Mouse (Mus musculus) hindbrain, embryonic 10.5 days (tissue): ENCODE results near the gene Zfand6. TPM values are rescaled to one million over a fixed set of nuclear protein-coding genes. Genes with fewer than 3 reads are reported as not detected.

Source experiments
- DNase-seq: peaks from one replicate; pipeline ENCODE4 v3.0.0-alpha.2; 2017; ENCODE audit warnings: low spot score
- H3K27ac ChIP-seq: fragments of 300-500 bp; sonication (generic); 2 replicates; pipeline ENCODE4 v1.5.1; 2016; ENCODE audit warnings: mild to moderate bottlenecking, moderate library complexity
- H3K27me3 ChIP-seq: fragments of 300-500 bp; sonication (generic); 2 replicates; pipeline ENCODE4 v1.6.1; 2016; ENCODE audit warnings: mild to moderate bottlenecking; ENCODE audit not compliant: poor library complexity, insufficient read depth, severe bottlenecking
- H3K36me3 ChIP-seq: fragments of 300-500 bp; sonication (generic); 2 replicates; pipeline ENCODE4 v1.6.1; 2016; ENCODE audit warnings: mild to moderate bottlenecking, moderate library complexity
- H3K4me1 ChIP-seq: fragments of 300-500 bp; sonication (generic); replicated peaks from 2 replicates; pipeline ENCODE4 v1.6.1; 2016; ENCODE audit warnings: mild to moderate bottlenecking
- H3K4me3 ChIP-seq: fragments of 300-500 bp; sonication (generic); 2 replicates; pipeline ENCODE4 v1.5.1; 2016; ENCODE audit warnings: mild to moderate bottlenecking, moderate library complexity
- H3K9me3 ChIP-seq: fragments of 300-500 bp; sonication (generic); 2 replicates; pipeline ENCODE4 v1.6.1; 2016; ENCODE audit warnings: mild to moderate bottlenecking, moderate library complexity
- WGBS: fragments of 180-500 bp; shearing (Covaris S2); methylation state at CpG from one replicate; pipeline ENCODE4 v1.1.7; 2016; 5-methylcytosine and 5-hydroxymethylcytosine counted together
- polyA plus RNA-seq: library from polyadenylated mRNA; unstranded; fragments of >200 nt; fragmentation: Nextera tagmentation; extraction: Ambion mirVana; gene quantifications from 2 replicates; pipeline ENCODE4 v1.2.1, GENCODE M21; 2016

Zfand6 gene
- 162 and 174 TPM in 2 replicates for polyA plus RNA-seq

DNA sequence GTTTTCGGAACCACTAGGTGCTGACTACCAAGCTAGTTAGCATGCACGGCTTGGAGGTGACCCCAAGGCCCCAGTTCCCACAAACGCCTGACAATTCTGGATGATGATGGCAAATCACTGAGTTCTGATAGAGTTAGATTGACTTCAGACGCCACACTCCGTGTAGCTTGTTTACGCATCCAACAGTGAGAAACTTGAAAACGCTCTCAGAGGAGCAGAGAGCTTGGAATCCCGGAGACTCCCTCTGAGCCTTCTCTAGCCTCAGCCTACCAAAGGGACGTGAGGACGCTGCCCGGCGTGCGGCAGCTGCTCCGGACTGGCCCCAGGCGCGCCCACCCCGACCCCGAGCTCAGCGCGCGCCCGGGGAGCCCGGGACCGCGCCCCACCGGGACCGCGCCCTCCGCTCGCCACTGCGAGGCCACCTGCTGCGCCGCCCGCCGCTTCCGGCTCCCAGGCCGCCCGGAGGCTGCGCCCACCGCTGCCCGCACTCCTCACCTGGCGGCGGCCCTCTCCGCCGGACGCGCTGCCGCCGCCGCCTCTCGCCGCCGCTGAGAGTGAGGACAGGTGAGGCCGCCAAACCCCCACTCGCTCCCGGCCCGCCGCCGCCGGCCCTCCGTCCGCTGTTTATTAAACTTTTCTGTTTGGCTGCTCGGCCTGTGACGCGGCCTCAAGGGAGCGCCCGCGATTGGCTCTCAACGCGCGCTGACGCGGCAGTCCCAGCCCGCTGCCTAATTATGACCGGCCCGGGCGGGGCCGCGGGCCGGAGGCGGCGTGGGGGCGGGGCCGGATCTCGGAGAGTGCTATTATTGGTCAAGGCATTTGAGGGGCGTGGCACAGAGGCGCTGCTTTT lies at the start of gene Zfand6:
Gene Zfand6 (minus strand): TSS at position 709 of the 850 bp plus-strand sequence.
- Histone ChIP-seq H3K27ac (peak within 1 kb of the TSS; percentile 96), H3K4me3 (peak within 1 kb of the TSS; percentile 92), H3K27me3 (no peaks in the 10 kb centered on the region), H3K36me3 (no peaks in the 10 kb centered on the region), H3K9me3 (no peaks in the 10 kb centered on the region), H3K4me1 (peaks cover 15% of the 10 kb centered on the region; the same call in 1 of the 2 replicates)
- WGBS: under 1% methylated on average over 86 of the region's 87 CpGs
- peak; percentile 98 for DNase-seq

DNA sequence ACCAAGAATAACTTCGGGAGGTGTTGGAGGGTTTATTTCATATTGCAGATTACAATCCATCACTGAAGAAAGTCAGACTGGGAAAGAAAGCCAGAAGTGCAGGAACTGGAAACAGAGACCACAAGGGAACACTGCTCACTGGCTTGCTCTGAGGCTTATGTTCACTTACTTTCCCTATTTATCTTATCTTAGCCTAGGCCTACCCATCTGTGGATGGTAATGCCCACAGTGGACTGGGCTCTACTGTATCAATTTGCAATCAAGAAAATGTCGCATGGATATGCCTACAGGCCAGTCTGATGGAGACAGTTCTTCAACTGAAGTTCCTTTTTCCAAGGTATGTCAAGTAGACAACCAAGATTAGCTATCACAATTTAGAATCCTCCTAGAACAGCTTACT lies 47.0 kb upstream of the Zfand6 start:
- Histone ChIP-seq H3K36me3 (no peaks in the 10 kb centered on the region), H3K4me1 (no peaks in the 10 kb centered on the region), H3K27ac (no peak overlapping the region), H3K4me3 (no peak overlapping the region), H3K9me3 (no peaks in the 10 kb centered on the region), H3K27me3 (no peaks in the 10 kb centered on the region)
- DNase-seq: no peak
- WGBS: 84% methylated on average over 2 of the region's 2 CpGs

DNA sequence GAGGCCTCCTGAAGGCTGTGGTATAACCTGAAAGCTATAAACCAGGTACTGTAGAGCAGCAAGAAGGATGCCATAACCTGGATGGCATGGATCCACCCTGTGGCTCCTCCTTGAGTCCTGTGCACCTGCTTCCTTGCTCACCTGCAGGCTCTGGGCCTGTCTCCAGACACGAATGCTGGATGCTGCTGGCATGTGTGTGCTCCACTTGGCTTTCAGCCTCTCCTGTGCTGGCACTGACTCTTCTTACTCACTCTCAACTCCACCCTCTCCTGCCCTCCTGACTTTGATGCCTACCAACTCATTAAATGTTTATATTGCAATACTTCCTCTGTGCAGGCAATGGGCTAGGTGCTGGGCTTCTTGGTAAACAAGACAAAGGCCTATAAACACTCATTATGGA lies 43.3 kb upstream of the Zfand6 start:
- Histone ChIP-seq H3K27me3 (no peaks in the 10 kb centered on the region), H3K27ac (no peak overlapping the region), H3K4me1 (no peaks in the 10 kb centered on the region), H3K9me3 (no peaks in the 10 kb centered on the region), H3K4me3 (no peak overlapping the region), H3K36me3 (no peaks in the 10 kb centered on the region)
- DNase-seq: no peak
- WGBS: 69% methylated on average over 1 of the region's 1 CpGs

DNA sequence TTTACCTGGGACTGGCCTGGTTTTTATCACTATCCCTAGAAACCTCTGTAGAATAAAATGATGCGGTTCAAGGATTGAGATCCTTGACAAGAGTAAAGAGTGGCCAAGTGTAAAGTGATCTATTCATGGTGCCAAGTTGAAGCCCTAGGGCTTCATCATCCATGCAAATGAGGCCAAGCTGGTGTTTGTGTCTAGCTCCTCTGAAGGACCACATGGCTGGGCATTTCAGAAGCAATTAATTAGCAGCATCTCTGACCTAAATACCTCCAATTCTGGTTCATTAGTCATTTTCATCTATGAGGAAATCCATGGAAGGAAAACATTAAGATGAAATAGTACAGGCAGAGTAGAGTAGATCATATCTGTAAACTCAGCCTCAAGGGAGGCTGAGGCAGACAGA lies 42.3 kb upstream of the Zfand6 start:
- Histone ChIP-seq H3K36me3 (no peaks in the 10 kb centered on the region), H3K27ac (no peak overlapping the region), H3K27me3 (no peaks in the 10 kb centered on the region), H3K4me1 (no peaks in the 10 kb centered on the region), H3K4me3 (no peak overlapping the region), H3K9me3 (no peaks in the 10 kb centered on the region)
- no peak for DNase-seq
- 98% methylated on average over 1 of the region's 1 CpGs for WGBS

DNA sequence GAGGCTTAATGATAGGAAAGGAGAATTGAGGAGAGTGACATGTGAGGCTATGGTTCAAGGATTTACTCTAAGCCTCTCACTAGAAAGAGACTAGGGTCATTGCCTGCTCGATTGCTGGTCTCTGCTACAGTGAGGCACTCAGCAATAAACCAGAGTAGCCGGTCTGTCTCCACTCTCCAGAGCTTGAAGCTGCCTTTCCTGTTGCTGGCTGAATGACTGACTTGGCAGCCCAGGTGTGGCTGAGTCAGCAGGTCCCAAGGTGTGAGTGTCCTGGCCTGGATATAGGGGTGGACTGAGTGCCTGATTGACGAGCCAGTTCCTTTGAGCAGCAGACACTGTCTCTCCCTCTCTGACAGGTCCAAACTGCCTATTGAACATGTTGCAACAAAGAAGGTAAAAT lies 41.3 kb upstream of the Zfand6 start:
- DNase-seq: no peak
- 89% methylated on average over 3 of the region's 3 CpGs for WGBS

DNA sequence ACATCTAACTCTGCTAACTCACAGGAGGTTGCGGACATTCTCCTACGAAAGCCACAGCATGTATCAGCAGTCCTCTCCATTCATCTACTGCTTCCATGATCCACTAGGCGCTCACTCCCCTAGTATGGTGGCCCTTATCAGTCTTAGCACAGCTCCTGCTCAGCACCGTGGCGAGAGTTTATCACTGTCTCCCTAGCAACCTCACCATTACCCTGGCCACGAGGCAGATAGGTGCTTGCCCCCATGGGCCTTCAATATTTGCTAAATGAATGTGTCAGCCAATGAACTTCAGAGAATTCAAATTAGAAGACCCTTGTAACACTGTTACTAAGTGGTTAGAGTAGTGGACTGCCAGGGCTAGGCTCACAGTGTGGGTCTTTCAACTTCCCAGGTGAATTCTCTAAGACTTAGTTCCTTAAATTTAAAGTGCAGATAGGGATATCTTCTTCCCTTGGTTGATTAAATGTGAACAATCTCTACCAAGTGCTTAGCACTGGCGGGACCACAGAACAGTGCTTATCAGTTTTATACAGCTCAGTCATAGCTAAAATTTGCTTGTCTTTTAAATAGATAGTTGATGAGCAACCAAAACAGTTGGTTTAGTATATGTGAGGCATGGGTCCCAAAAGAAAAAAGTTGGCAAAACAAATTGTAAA lies 33.2 kb upstream of the Zfand6 start:
- H3K27me3 ChIP-seq: no peaks in the 10 kb centered on the region
- no peak overlapping the region for H3K27ac ChIP-seq
- no peaks in the 10 kb centered on the region for H3K9me3 ChIP-seq
- H3K4me1 ChIP-seq: no peaks in the 10 kb centered on the region
- no peaks in the 10 kb centered on the region for H3K36me3 ChIP-seq
- no peak overlapping the region for H3K4me3 ChIP-seq
- 76% methylated on average over 7 of the region's 7 CpGs for WGBS
- no peak for DNase-seq

More for the DNA sequence above, 41.3 kb upstream of the Zfand6 start:
- H3K36me3 ChIP-seq: no peaks in the 10 kb centered on the region
- H3K4me1 ChIP-seq: no peaks in the 10 kb centered on the region
- H3K9me3 ChIP-seq: no peaks in the 10 kb centered on the region
- H3K4me3 ChIP-seq: no peak overlapping the region
- H3K27me3 ChIP-seq: no peaks in the 10 kb centered on the region
- no peak overlapping the region for H3K27ac ChIP-seq

DNA sequence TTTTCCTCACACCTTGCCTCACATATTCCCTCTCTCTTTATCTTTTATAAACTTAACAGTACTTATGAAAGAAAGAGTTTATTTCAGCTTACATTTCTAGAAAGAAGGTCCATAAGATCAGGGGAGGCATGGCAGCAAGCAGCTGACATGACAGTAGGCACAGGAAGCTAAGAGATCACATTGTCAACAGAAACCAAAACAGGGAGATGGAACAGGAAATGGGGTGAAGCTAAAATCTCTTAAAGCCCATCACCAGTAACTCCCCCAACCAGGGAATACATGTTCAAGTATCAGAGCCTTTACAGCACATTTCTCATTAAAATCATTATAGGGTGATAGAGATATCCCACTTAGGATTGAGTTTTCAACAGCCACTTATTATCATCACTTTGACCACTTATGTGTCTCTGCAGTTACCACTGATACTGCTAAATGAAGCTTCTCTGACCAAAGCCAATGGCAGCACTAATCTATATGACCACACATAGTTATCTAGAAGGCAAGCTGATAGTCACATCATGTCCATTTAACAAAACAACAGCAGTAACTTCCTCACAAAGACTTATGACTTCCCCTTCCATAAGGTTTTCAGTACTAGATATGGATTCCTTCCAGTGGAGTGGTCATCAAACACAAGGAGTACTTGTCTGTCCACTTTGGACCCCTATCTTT lies 20.7 kb upstream of the Zfand6 start:
- H3K27me3 ChIP-seq: no peaks in the 10 kb centered on the region
- H3K9me3 ChIP-seq: no peaks in the 10 kb centered on the region
- H3K27ac ChIP-seq: no peak overlapping the region
- no peaks in the 10 kb centered on the region for H3K36me3 ChIP-seq
- H3K4me3 ChIP-seq: no peak overlapping the region
- H3K4me1 ChIP-seq: no peaks in the 10 kb centered on the region
- no peak for DNase-seq

DNA sequence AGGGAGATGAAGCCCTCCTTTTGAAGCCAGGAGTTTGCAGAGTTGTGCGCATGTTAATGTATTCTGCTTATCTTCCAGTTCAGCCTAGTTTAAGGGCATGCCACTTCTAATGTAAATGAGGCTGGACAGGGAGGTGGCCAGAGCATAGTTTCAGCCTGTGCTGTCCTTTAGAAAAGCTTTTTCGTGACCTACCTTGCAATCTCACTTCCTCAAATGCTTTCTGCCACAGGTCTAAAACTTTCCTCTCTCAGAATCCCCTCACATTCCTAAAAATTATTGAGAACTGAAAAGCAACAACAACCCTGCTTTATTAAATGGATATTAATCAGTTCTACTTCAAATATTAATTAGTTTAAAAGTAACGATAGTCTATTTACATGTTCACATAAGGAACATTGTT lies 17.1 kb upstream of the Zfand6 start:
- no peak for DNase-seq
- Histone ChIP-seq H3K27ac (no peak overlapping the region), H3K27me3 (no peaks in the 10 kb centered on the region), H3K4me3 (no peak overlapping the region), H3K9me3 (no peaks in the 10 kb centered on the region), H3K4me1 (no peaks in the 10 kb centered on the region), H3K36me3 (no peaks in the 10 kb centered on the region)
- WGBS: 85% methylated on average over 3 of the region's 3 CpGs

DNA sequence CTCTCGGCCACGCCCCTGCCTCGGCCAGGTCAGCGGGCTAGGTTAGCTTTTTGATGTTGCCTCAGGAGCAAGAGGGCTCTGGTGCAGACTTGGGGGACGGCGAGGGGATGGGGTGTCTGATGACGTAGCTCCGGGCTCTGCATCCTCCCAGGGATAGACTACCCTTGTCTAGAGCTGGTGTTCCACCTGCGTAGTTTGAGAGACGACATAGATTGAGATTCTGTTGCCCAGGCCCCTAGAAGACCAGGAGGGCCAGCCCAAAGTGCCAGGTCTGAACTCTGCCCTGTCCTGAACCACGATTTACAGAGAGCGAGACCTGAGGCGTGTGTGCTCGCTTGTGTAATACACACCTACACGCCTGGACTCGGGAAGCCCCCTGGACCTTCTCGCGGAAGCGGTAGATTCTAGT lies 346 bp upstream of the Zfand6 start:
- Histone ChIP-seq H3K27ac (peak overlapping the region; percentile 96), H3K4me1 (peaks cover 15% of the 10 kb centered on the region; the same call in 1 of the 2 replicates), H3K9me3 (no peaks in the 10 kb centered on the region), H3K4me3 (peak overlapping the region; percentile 92), H3K27me3 (no peaks in the 10 kb centered on the region), H3K36me3 (no peaks in the 10 kb centered on the region)
- 5% methylated on average over 19 of the region's 19 CpGs for WGBS
- no peak for DNase-seq

DNA sequence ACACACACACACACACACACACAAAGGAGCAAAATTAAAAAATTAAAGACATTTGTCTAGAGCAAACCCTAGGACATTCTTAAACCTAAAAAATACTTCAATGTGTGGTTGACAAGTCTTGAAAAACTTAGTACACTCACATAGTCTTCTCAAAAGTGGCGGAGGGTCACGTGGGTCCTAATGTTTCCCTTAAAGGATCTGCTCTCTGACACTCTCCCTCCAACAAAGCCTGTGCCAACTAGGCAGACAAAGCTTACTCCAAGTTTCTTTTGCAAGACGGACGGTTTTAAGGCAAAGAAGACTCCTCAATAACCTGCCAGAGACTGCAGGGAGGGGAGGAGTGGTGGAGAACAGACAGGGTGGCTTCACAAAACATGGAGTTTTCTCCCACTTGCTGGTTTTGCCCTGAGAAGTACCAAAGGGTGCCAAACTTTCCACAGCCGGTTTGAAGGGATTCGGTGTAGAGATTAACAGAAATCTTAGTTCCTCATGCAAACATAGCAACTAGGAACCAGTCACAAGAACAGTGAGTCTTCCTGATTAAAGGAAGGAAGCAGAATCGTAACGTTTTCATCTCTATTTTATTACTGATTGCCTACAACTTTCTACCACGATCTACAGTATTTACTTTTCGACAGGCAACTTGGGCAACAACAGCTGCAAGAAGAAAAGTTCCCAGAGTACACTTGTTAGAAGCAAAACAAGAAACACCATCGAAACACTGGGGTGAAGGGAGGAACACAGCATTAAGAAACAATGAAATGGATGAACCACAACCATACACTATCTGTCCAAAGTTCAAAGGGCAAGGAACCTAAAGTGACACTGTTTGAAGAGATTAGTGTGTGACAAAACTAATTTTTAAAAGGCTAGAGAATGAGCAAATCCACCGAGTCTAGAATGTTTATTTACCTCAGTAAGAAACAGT lies 1.8 kb downstream of the Zfand6 start:
- no peaks in the 10 kb centered on the region for H3K27me3 ChIP-seq

DNA sequence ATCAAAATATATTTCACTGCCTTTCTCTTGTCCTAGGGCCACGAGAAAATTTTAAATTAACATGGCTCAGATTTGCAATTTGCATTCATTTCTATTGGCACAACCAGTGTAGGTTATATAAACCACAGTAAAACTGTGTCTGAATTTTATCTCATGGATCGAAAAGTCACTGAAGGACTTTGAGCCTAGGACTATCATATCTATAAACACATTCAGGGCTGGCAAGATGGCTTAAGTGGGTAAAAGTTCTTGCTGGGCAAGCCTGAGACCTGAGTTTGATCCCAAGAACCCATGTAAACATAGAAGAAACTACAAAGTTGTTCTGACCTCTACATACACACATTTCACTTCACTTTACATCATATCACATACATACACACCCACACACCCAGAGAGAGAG lies 3.4 kb downstream of the Zfand6 start:
- H3K27me3 ChIP-seq: no peaks in the 10 kb centered on the region
- H3K9me3 ChIP-seq: no peaks in the 10 kb centered on the region
- no peak overlapping the region for H3K4me3 ChIP-seq
- DNase-seq: no peak
- no peaks in the 10 kb centered on the region for H3K36me3 ChIP-seq
- 87% methylated on average over 2 of the region's 2 CpGs for WGBS
- H3K4me1 ChIP-seq: peaks cover 17% of the 10 kb centered on the region; the same call in 1 of the 2 replicates
- H3K27ac ChIP-seq: no peak overlapping the region

More for the DNA sequence above, 1.8 kb downstream of the Zfand6 start:
- peak overlapping the region; percentile 92 for H3K4me3 ChIP-seq
- DNase-seq: no peak
- H3K9me3 ChIP-seq: no peaks in the 10 kb centered on the region
- WGBS: 73% methylated on average over 12 of the region's 12 CpGs
- H3K4me1 ChIP-seq: peaks cover 15% of the 10 kb centered on the region; the same call in 1 of the 2 replicates
- no peak overlapping the region for H3K27ac ChIP-seq
- H3K36me3 ChIP-seq: no peaks in the 10 kb centered on the region

DNA sequence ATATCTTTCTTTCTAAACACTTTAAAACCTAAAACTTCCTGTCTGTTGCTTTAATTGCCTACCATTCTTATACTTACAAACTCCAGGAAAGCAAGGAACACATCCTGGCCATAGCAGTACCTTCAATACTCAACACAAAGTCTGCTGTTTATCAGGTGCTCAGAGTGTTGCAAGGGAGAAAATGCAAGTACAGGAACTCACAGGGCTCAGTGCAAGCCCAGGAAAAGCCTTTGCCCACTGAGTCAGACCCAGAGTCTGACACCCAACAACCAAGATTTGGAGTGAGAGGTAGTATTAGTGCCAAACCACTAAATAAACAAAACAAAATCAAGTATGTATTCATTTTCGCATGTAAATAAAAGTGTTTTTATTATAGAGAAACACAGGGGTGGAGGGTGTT lies 5.1 kb downstream of the Zfand6 start:
- peaks cover 25% of the 10 kb centered on the region for H3K4me1 ChIP-seq
- no peaks in the 10 kb centered on the region for H3K36me3 ChIP-seq
- 94% methylated on average over 1 of the region's 1 CpGs for whole genome bisulfite sequencing
- no peak for DNase-seq
- H3K27me3 ChIP-seq: no peaks in the 10 kb centered on the region
- H3K9me3 ChIP-seq: no peaks in the 10 kb centered on the region
- no peak overlapping the region for H3K27ac ChIP-seq
- no peak overlapping the region for H3K4me3 ChIP-seq
